Mouse (Mus musculus) testis, adult 2 months (tissue): ENCODE results near the gene Rnf220.

Source experiments
- CTCF ChIP-seq: fragments of 200-500 bp; IDR thresholded peaks from 2 replicates; pipeline ENCODE4 v1.5.1; 2012; ENCODE audit warnings: low read depth, mild to moderate bottlenecking, inconsistent platforms, low read length, moderate library complexity; ENCODE audit not compliant: control insufficient read depth, insufficient read depth, insufficient replicate concordance
- POLR2A ChIP-seq: fragments of 200-500 bp; IDR thresholded peaks from 2 replicates; pipeline ENCODE4 v1.6.1; 2012; ENCODE audit warnings: low read depth, mild to moderate bottlenecking, inconsistent platforms, low read length, moderate library complexity; ENCODE audit not compliant: control insufficient read depth

GRCm38 (mm10) chr4:117312416-117313084 lies 184.3 kb downstream of the Rnf220 start:
- no peak for TF ChIP-seq CTCF
- TF ChIP-seq POLR2A = no peak
